Comparison of ENCODE assay signal across 9 mouse cellular contexts in genomic region chr12:111724638-111725337, GRCm38 (mm10). TPM values are rescaled to one million over a fixed set of nuclear protein-coding genes. Genes with fewer than 3 reads are reported as not detected.
DNase-seq lines count a peak whose midpoint lies in the region; ATAC-seq and TF ChIP-seq lines count a peak whose summit lies in the region.
"Had no signal": no experiment of that assay in that cellular context is flagged by ENCODE, and none has a peak within 500 bp of the region (broad histone marks: within the 10 kb centered on the region; RNA-seq: fewer than 3 reads in every experiment).

No protein-coding gene starts in this region.

- H3K36me3 ChIP-seq in hindbrain, embryonic 15.5 days: peaks cover 29% of the 10 kb centered on the region; the same call in 1 of the 2 replicates
- peaks cover under 1% of the 10 kb centered on the region; the same call in 1 of the 2 replicates for H3K36me3 ChIP-seq in stomach, embryonic 15.5 days

- no peak overlapping the region; the same call in 1 of the 2 replicates for H3K4me3 ChIP-seq in gastrocnemius, adult 2 months
- no peak overlapping the region for H3K4me3 ChIP-seq in hindbrain, embryonic 15.5 days
- H3K4me3 ChIP-seq in stomach, embryonic 15.5 days (replicated peaks): no peak overlapping the region
- H3K4me3 ChIP-seq: lung, embryonic 15.5 days had no signal

- no peak overlapping the region for H3K9ac ChIP-seq in hindbrain, embryonic 15.5 days
- no peak overlapping the region for H3K9ac ChIP-seq in stomach, embryonic 15.5 days
- H3K9ac ChIP-seq: lung, embryonic 15.5 days had no signal

- intact Hi-C loops in left cerebral cortex, postnatal 4 days (cut with DNase I): no loop called here
- intact Hi-C loops in left cerebral cortex, postnatal 25 days (cut with DNase I): no loop called here
- intact Hi-C loops in gastrocnemius, adult 2 months (cut with DNase I): no loop called here

- DNase-seq in left cerebral cortex, postnatal 4 days: peak; percentile 83
- DNase-seq in left cerebral cortex, postnatal 25 days (ENCODE audit: low spot score in 2 of 2): no peak
- DNase-seq in gastrocnemius, adult 2 months: peak; percentile 77
- no peak for DNase-seq in thymus, postnatal 14 days
- no peak for DNase-seq in ovary, adult 18-20 months (ENCODE audit: low spot score)
- no peak for DNase-seq in kidney, adult 11 months

- no peak overlapping the region for H3K4me2 ChIP-seq in hindbrain, embryonic 15.5 days
- no peak overlapping the region for H3K4me2 ChIP-seq in stomach, embryonic 15.5 days
- H3K4me2 ChIP-seq: lung, embryonic 15.5 days had no signal

- H3K4me1 ChIP-seq in hindbrain, embryonic 15.5 days (replicated peaks): peaks cover 15% of the 10 kb centered on the region; the same call in 1 of the 2 replicates
- no peaks in the 10 kb centered on the region for H3K4me1 ChIP-seq in stomach, embryonic 15.5 days
- H3K4me1 ChIP-seq: lung, embryonic 15.5 days had no signal

- no peak for TF ChIP-seq CTCF in gastrocnemius, adult 2 months (IDR thresholded peaks at IDR 0.05)

- WGBS in hindbrain, embryonic 15.5 days: 42% methylated on average over 6 of the region's 6 CpGs
- WGBS in stomach, embryonic 15.5 days: 64% methylated on average over 6 of the region's 6 CpGs

- H3K27me3 ChIP-seq in hindbrain, embryonic 15.5 days: no peaks in the 10 kb centered on the region
- H3K27me3 ChIP-seq in stomach, embryonic 15.5 days (replicated peaks): no peaks in the 10 kb centered on the region
- H3K27me3 ChIP-seq: lung, embryonic 15.5 days had no signal

- peak; percentile 78 for ATAC-seq in hindbrain, embryonic 15.5 days (ENCODE audit: low FRiP score, low read depth)
- peak; percentile 59 for ATAC-seq in stomach, embryonic 15.5 days (ENCODE audit: insufficient read depth, low FRiP score, low read depth)

- H3K9me3 ChIP-seq in hindbrain, embryonic 15.5 days: no peaks in the 10 kb centered on the region
- H3K9me3 ChIP-seq in stomach, embryonic 15.5 days: no peaks in the 10 kb centered on the region
- H3K9me3 ChIP-seq: lung, embryonic 15.5 days had no signal

- peak overlapping the region; percentile 89 for H3K27ac ChIP-seq in gastrocnemius, adult 2 months
- peak overlapping the region; percentile 70 for H3K27ac ChIP-seq in hindbrain, embryonic 15.5 days (replicated peaks)
- H3K27ac ChIP-seq in stomach, embryonic 15.5 days: no peak overlapping the region
- H3K27ac ChIP-seq: lung, embryonic 15.5 days had no signal

RNA-seq across cellular contexts. Expression of gene Apopt1, which starts 11.7 kb away (rescaled TPM):
- total RNA-seq in left cerebral cortex, postnatal 4 days (2021): 10 to 100 TPM; 27.0 to 33.0 TPM
- total RNA-seq in left cerebral cortex, postnatal 25 days (2021): 10 to 100 TPM; 37.0 to 40.0 TPM
- total RNA-seq in gastrocnemius, adult 2 months (2021): 10 to 100 TPM; 37.4 to 46.7 TPM
- 50.7 and 52.9 TPM in 2 replicates for polyA plus RNA-seq in hindbrain, embryonic 15.5 days (2015; fragmentation: Nextera tagmentation; extraction: Ambion mirVana)
- 46.4 and 51.3 TPM in 2 replicates for polyA plus RNA-seq in stomach, embryonic 15.5 days (2015; fragmentation: Nextera tagmentation; extraction: Ambion mirVana)

RNA-seq across cellular contexts. Expression of gene Bag5, which starts 11.7 kb away (rescaled TPM):
- total RNA-seq in left cerebral cortex, postnatal 4 days (2021): 10 to 100 TPM; 42.0 to 43.6 TPM
- 10 to 100 TPM; 53.9 to 56.9 TPM for total RNA-seq in left cerebral cortex, postnatal 25 days (2021)
- total RNA-seq in gastrocnemius, adult 2 months (2021): 10 to 100 TPM; 14.7 to 19.2 TPM
- 65.1 and 67.8 TPM in 2 replicates for polyA plus RNA-seq in hindbrain, embryonic 15.5 days (2015; fragmentation: Nextera tagmentation; extraction: Ambion mirVana)
- 49.5 and 50.9 TPM in 2 replicates for polyA plus RNA-seq in stomach, embryonic 15.5 days (2015; fragmentation: Nextera tagmentation; extraction: Ambion mirVana)

RNA-seq across cellular contexts. Expression of gene Klc1, which starts 33.9 kb away (rescaled TPM):
- 100 to 1,000 TPM; 716 to 729 TPM for total RNA-seq in left cerebral cortex, postnatal 4 days (2021)
- 100 to 1,000 TPM; 764 to 822 TPM for total RNA-seq in left cerebral cortex, postnatal 25 days (2021)
- total RNA-seq in gastrocnemius, adult 2 months (2021): 10 to 100 TPM; 61.5 to 75.9 TPM
- polyA plus RNA-seq in hindbrain, embryonic 15.5 days (2015; fragmentation: Nextera tagmentation; extraction: Ambion mirVana): 578 and 629 TPM in 2 replicates
- 97.8 and 113 TPM in 2 replicates for polyA plus RNA-seq in stomach, embryonic 15.5 days (2015; fragmentation: Nextera tagmentation; extraction: Ambion mirVana)

RNA-seq across cellular contexts. Expression of gene Trmt61a, which starts 46.9 kb away (rescaled TPM):
- 10 to 100 TPM; 21.3 to 22.0 TPM for total RNA-seq in left cerebral cortex, postnatal 4 days (2021)
- 10 to 100 TPM; 17.1 to 17.4 TPM for total RNA-seq in left cerebral cortex, postnatal 25 days (2021)
- total RNA-seq in gastrocnemius, adult 2 months (2021): 1 to 10 TPM; 3.1 to 3.8 TPM
- 11.5 and 12.0 TPM in 2 replicates for polyA plus RNA-seq in hindbrain, embryonic 15.5 days (2015; fragmentation: Nextera tagmentation; extraction: Ambion mirVana)
- 14.6 TPM in 2 replicates for polyA plus RNA-seq in stomach, embryonic 15.5 days (2015; fragmentation: Nextera tagmentation; extraction: Ambion mirVana)

RNA-seq across cellular contexts. Expression of gene Ckb, which starts 52.6 kb away (rescaled TPM):
- 100 to 1,000 TPM; 638 to 668 TPM for total RNA-seq in left cerebral cortex, postnatal 4 days (2021)
- total RNA-seq in left cerebral cortex, postnatal 25 days (2021): 1,000 to 10,000 TPM; 1,727 to 1,729 TPM
- 10 to 100 TPM in 1 of 2 experiments, 1 to 10 TPM in 1; 6.7 to 10.8 TPM for total RNA-seq in gastrocnemius, adult 2 months (2021)
- polyA plus RNA-seq in hindbrain, embryonic 15.5 days (2015; fragmentation: Nextera tagmentation; extraction: Ambion mirVana): 1,741 and 1,830 TPM in 2 replicates
- polyA plus RNA-seq in stomach, embryonic 15.5 days (2015; fragmentation: Nextera tagmentation; extraction: Ambion mirVana): 607 and 634 TPM in 2 replicates

Comparison
In these comparisons a context has a peak if more than half of its experiments do, and no peak if none do; other contexts are left out.
1. DNase-seq: peak in left cerebral cortex, postnatal 4 days (single experiment) and gastrocnemius, adult 2 months (single experiment); none in left cerebral cortex, postnatal 25 days (0 of 2), thymus, postnatal 14 days (single experiment), ovary, adult 18-20 months (single experiment) and kidney, adult 11 months (single experiment).
2. RNA of gene Klc1, which starts 33.9 kb away (total RNA-seq): 764 to 822 TPM in left cerebral cortex, postnatal 25 days and 716 to 729 TPM in left cerebral cortex, postnatal 4 days; 61.5 to 75.9 TPM in gastrocnemius, adult 2 months; every median in the first group is over 4 times any median in the second.